ENCODE assay signal across 11 mouse cellular contexts in the genomic region with DNA sequence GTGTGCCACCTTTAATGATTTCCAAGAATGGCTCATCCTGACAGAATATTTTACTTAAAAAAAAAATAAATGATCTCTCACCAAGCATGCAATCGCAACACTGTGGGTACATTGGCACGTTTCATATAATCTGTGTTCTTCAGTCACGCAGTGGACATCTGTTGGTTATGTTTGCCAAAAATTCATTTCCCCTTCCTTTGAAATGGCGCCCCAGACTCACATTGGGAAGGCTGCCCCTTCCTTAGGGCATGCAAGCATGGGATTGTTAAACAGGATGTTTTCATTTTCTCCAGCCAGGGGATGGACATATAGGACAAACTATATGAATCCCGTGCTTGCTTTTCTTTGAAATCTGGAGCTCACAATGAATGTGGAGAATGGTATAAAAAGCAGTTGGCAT. TPM values are rescaled to one million over a fixed set of nuclear protein-coding genes. Genes with fewer than 3 reads are reported as not detected.
DNase-seq lines count a peak whose midpoint lies in the region; TF ChIP-seq lines count a peak whose summit lies in the region.
"Had no signal": no experiment of that assay in that cellular context is flagged by ENCODE, and none has a peak within 500 bp of the region (broad histone marks: within the 10 kb centered on the region; RNA-seq: fewer than 3 reads in every experiment).

No protein-coding gene starts in this region.

- TF ChIP-seq POLR2A in brain, embryonic 14.5 days (IDR thresholded peaks at IDR 0.05; ENCODE audit: borderline replicate concordance, extremely low read depth, insufficient read depth, insufficient read length, poor library complexity, severe bottlenecking): no peak

- peak; percentile 26 to 56 for DNase-seq in cerebellum, postnatal 14 days
- no peak for DNase-seq in cerebellum, adult 11-12 months
- DNase-seq in heart, adult 11 months: peak; percentile 57
- DNase-seq in heart, adult 18-20 months: no peak
- peak; percentile 49 to 52 for DNase-seq in layer of hippocampus, postnatal 14 days (ENCODE audit: low spot score in 2 of 2)
- DNase-seq in layer of hippocampus, adult 9-11 months: no peak
- DNase-seq in brain, embryonic 14.5 days (ENCODE audit: low read depth): peak; percentile 49
- DNase-seq in thymus, postnatal 0 days (ENCODE audit: low spot score): no peak
- DNase-seq: adrenal gland, postnatal 10 days; cerebellum, adult 2 months; cerebellum, postnatal 25 days had no signal

- TF ChIP-seq CTCF in brain, embryonic 14.5 days (IDR thresholded peaks at IDR 0.05; ENCODE audit: borderline replicate concordance, extremely low read depth, insufficient read depth, insufficient read length): no peak

RNA-seq across cellular contexts. Expression of gene Rnf146, which starts 11.8 kb away (rescaled TPM):
- total RNA-seq in heart, adult 18-20 months (2021): 10 to 100 TPM; 59.8 to 63.8 TPM
- 10 to 100 TPM; 96.5 to 99.6 TPM for total RNA-seq in layer of hippocampus, postnatal 14 days (2021)
- 80.3 and 93.8 TPM in 2 replicates for polyA plus RNA-seq in brain, embryonic 14.5 days (2012; rRNA removed)
- 44.2 and 49.1 TPM in 2 replicates for polyA plus RNA-seq in thymus, postnatal 0 days (2015; fragmentation: Nextera tagmentation; extraction: Ambion mirVana)

Comparison
In these comparisons a context has a peak if more than half of its experiments do, and no peak if none do; other contexts are left out.
1. DNase-seq: peak in cerebellum, postnatal 14 days (2 of 2), heart, adult 11 months (single experiment), layer of hippocampus, postnatal 14 days (2 of 2) and brain, embryonic 14.5 days (single experiment); none in cerebellum, adult 11-12 months (single experiment), heart, adult 18-20 months (0 of 2), layer of hippocampus, adult 9-11 months (single experiment) and thymus, postnatal 0 days (single experiment).